Mouse (Mus musculus) adrenal gland (tissue): ENCODE results near the gene Cbfb.

Experiments
- intact Hi-C: fragments of 180-260 bp; cut with DNase I; formaldehyde crosslinking; loops from one replicate; pipeline ENCODE4 v1.15.1; 2025
- long read RNA-seq, 2 experiments: library from polyadenylated mRNA; unstranded; transcript quantifications; one replicate each; pipeline ENCODE4 v2.0.0; 2020; ENCODE audit warnings: borderline replicate concordance in 1 of 2; ENCODE audit not compliant: insufficient replicate concordance in 1 of 2

The Cbfb gene
- long read RNA-seq, experiment 1, transcript Cbfb-201 (6 exons, 2,883 nt), result minor isoform, 11 of 40 reads
- long read RNA-seq, experiment 1, transcript Cbfb-202 (6 exons, 2,891 nt), result major isoform, 22 of 40 reads
- long read RNA-seq, experiment 1, partial matches to known transcripts, result 3 of 40 reads
- long read RNA-seq, experiment 1, other reads (novel, unspliced or antisense), result 2 of 40 reads
- long read RNA-seq, experiment 2, transcript Cbfb-201 (6 exons, 2,883 nt), result minor isoform, 18 of 72 reads
- long read RNA-seq, experiment 2, transcript Cbfb-202 (6 exons, 2,891 nt), result major isoform, 30 of 72 reads
- long read RNA-seq, experiment 2, partial matches to known transcripts, result 13 of 72 reads
- long read RNA-seq, experiment 2, other reads (novel, unspliced or antisense), result 8 of 72 reads

DNA sequence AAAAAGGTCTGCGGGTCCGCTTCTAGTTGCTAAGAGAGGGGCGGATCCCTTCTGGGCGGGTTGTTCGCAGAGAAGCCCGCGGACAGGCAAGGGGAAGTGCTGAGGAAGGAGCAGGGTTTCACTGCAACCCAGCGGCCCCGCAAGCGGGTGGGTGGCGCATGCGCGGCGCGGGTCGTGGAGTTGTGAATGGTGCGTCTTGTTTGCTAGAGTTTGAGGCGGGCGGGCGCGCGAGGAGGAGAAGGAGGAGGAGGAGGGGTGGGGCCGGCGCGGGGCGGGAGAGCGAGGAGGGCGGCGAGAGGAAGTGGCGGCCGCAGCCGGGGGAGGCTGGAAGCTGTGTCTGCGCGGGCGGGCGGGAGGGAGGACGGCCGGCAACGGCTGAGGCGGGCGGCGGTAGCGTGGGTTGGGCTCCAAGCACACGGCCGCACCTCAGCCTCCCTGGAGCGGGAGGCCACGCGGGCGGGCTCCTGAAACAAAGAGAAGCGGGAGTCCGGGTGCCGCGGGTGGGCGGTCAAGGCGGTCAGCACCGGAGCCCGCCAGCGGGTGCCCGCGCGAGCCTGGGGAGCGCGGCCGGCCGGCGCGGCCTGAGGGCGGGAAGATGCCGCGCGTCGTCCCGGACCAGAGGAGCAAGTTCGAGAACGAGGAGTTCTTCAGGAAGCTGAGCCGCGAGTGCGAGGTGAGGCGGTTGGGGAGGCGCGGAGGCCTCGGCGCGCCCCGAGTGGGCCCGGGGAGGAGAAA, at the start of gene Cbfb:
TSS of gene Cbfb (plus strand) at position 294 of the 735 bp plus-strand sequence.
- intact Hi-C loops, result no loop called here

DNA sequence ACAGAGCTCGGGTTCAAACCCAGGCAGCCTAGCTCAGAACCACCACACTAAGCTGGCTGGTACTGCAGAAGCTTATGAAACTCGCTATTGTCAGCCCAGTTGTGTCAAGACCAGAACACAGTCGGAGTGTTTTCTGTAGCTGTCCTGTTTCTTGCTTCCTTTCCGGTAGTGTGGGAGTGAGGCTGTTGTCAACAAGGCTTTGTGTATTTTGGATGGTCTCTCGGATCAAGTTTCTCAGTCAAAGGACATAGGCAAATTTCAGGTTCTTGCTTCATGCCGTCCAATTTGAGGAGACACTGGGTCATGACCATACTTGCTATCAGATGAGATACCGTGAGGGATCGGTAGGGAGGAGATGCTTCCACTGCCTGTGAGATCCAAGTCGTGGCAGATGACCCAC, 40.6 kb upstream of the Cbfb start:
- intact Hi-C loops, result no loop called here

DNA sequence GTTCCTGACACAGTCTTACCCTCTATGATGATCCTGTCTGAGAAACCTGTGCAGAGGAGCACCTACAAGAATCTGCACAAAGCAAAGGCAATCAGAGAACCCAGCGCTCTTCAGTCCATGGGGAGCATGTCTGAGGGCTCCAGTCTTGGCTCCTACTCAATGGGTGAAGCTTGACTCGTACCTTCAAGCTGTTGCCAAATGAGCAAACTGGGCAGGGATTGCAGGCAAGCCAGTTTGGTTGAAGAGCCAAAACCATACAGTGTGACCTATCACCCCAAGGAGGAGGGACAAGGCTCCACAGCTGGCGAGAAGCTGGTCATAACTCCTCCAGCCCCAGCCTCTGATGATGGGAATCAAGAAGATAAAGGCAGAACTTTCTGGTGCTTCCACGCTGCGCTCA, 39.0 kb upstream of the Cbfb start, which contains the start of gene Ces4a:
TSS of gene Ces4a (plus strand) at position 292 of the 400 bp plus-strand sequence.
- intact Hi-C loops, result no loop called here

DNA sequence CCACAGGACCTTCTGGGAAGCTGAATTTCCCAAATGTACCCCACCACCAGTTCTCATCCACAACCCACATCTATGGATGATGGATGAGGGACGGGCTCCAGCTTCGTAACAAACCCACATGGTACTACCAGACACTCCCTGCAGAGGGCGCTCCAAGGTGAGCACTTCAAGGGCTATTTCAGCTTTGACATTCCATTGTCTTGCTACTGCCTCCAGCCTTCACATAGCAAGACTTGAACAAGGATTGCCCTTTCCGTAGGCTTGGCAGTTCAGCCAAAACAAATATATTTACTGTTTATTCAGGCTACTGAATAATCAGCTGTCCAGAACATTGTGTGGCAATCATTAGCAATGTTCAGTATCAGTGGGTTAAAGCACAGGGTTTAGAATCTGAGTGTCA, 32.1 kb upstream of the Cbfb start:
- intact Hi-C loops, result loop anchor here (5.0 kb wide), 1 partner anchor 79 kb away; no protein-coding TSS in a partner anchor

DNA sequence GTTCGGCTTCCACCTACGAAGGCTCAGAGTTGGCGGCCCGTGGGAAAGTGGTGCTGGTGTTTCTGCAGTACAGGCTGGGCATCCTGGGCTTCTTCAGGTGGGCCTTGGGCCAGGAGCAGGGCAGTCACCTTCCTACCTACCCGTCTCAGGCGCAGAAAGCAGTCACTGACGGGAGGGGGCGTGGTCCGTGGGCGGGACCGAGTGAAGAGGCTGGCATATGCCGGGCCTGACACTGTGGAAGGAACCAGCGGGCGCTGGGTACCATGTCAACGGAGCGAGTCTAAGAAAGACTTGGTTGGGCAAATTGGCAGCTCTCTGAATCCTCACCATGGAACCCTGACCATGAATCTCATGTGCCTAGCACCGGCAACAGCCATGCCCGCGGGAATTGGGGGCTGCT, 28.1 kb upstream of the Cbfb start:
- intact Hi-C loops, result no loop called here

DNA sequence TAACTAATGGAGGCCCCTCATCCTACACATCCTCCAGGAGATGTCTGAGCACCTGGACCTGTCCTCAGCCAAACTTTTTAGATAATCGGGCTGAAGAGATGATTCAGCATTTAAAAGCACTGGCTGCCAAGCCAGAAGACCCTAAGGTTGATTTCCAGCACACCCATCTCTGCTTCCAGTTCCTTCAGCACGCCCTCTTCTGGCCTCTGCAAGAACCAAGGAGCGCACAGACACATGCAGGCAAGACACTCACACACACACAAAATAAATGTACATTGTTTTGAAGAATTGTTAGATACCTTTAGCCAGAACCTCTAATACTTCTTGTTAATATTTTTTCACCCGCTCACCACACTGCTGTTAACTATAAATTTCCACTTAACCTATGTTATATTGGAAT, 18.8 kb upstream of the Cbfb start:
- intact Hi-C loops, result no loop called here

DNA sequence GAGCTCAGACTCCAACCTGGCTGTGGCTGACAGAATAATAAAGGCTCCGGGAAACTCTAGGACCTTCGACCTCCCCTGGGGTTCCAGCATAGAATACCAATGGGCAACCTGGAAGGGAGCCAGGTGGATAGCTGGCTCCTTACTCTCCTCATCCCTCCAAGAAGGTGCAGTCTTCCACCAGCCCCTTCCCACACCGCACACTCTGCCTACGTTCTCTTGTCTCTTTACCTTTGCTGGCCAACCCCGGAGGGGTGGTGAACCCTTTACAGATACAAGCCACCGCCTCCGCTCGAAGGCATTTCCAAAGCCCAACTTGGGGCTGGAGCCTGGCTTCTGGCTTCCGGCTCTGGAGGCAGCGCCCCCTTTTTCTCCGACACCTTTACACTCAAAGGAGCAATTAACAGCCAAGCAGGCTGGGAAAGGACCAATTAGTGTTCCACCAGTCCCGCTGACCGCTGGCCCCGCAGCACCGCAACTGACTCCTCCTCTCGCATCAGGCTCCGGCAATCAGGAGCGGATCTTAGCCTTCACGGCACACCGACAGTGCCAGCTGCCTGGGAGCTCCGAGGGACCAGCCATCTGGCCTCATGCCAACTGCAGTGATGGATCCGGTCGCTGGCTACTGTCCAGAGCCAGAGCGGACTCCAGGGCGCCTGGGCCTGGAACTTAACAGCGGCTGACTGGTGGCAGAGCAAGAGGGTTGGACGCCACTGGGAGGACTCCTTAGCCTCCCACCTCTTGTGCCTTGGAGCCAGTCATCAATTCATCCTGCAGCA, 17.7 kb upstream of the Cbfb start:
- intact Hi-C loops, result no loop called here

DNA sequence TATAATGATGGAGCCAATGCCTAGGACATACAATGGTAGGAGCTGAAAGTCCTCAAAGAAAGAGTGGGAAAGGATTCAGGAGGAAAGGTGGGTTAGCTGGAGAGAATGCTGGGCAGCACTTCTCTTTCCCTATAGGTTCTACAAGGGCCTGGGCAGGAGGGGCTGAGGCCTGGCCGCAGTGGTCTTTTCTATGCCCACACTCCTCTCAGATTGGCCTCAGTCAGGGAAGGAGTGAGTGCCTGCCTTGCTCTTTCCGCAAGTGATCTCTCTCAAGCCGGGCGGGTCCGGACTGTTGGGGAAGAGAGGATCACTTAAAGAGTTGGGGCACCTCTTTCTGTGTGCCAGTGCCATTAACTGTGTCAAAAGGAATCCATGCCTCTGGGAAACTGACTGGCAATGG, 16.2 kb upstream of the Cbfb start:
- intact Hi-C loops, result no loop called here

DNA sequence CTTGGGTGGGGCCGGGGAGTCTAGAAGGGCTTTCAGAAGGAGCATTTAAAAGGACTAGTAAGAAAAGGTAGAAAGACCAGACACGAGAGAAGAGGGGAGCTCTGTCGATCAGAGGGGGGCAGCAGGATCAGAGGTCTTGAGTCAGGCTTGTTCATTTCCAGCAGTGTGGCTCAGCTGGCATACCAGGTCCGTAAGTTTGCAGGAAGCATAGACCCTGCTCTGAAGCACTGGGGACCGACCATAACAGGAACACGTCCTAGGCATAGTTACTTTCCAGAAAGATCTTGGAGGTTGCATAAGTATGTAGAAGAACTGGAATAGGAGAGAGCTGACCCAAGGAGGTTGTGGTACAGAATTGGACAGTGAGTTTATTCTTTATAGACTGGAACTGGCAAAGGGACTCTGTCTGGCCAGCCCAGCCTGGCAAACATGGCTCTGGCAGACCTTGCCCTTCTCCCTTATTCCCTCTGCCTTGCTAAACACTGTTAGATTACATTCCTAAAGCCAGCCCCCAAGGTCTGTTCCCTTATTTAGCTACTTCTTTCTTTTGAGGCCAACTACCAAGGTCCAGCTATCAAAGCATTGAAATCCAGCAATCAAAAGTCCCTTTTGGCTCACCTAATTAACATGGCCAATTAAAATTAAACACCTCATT, 15.3 kb upstream of the Cbfb start:
- intact Hi-C loops, result loop anchor here (5.0 kb wide), 1 partner anchor 62 kb away; no protein-coding TSS in a partner anchor

DNA sequence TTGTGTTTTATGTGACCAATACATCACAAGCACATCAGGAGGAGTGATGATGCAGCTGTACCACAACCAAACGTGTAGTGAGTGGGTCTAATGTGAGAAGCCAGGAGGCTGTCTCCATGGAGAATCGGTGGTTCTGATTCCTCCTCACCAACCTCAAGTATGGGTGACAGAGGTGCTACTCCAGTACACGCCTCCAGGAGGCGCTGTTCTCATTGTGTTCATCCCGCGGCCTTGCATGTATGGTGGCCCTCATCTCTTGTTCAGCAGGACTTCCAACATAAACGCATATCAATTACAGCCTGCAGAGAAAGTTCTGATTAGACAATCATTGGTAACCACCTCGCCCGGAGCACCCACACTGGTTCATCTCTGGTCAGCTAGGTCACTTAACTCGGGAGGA, 12.9 kb upstream of the Cbfb start:
- intact Hi-C loops, result loop anchor here (5.0 kb wide), 1 partner anchor 60 kb away; no protein-coding TSS in a partner anchor

DNA sequence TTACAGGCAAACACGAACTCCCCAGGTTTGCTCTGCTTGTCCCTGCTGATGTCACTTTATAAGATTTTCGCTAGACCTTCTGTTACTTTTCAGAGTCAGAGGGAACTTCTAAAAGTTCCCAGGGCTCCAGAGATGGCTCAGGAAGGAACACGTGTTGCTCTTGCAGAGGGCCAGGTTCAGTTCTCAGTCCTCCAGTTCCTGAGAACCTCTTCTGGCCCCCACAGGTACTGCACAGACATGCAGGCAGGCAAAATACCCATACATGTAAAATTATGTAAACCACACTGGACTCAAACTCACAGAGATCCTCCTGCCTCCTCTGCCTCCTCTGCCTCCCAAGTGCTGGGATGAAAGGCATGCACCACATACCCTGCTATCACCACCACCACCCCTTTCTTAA, 12.4 kb upstream of the Cbfb start:
- intact Hi-C loops, result loop anchor here (5.0 kb wide), 1 partner anchor 59 kb away; no protein-coding TSS in a partner anchor

DNA sequence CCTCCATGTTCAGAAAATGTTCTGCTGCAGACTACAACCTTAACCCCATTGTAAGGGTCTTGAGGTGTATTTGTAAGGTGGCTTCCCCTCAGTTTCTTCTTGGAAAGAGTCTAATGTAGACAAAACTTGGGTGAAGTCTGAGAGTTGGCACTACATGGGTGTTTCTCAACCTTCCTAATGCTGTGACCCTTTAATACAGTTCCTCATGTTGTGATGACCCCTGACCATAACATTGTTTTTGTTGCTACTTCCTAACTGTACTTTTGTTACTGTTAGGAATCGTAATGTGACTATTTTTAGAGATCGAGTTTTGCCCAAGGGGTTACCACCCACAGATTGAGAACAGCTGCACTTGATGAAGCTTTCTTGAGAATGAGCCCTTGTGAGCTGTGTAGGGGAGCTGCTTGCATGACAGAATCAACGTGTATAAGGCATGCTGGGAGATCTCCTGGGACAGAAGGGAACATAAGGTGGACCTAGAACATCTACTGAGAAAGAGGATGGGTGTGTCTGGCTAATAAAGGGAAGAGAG, 9.3 kb upstream of the Cbfb start:
- intact Hi-C loops, result no loop called here

DNA sequence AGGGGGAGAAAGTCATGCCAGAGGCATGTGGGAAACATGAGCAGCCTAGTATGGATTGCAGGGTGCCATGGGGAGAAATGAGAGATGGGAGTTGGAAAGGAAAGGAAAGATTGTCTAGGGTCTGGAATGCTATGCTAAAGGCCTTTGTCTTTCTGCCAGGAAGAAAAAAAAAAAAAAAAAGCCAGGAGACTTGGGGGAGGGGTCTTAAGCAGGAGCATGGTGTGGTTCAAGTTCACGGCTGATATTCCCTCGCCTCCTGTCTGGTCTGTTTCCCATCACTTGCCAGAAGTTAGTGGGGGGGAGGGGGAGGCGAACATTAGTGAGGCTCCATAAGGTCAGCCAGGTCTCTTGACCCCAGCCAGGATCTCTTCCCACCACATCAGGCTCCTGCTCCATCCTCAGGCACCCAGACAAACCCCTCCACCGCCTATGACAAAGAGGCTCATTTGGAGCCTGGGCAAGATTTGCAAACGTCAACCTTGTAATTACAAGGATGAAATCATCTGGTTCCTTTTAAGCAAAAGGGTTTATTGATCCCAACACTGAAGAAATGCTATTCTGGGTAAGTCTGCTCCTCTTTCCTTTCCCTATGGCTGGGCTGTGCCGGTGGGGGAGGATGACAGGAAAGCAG, 6.1 kb upstream of the Cbfb start:
- intact Hi-C loops, result no loop called here

DNA sequence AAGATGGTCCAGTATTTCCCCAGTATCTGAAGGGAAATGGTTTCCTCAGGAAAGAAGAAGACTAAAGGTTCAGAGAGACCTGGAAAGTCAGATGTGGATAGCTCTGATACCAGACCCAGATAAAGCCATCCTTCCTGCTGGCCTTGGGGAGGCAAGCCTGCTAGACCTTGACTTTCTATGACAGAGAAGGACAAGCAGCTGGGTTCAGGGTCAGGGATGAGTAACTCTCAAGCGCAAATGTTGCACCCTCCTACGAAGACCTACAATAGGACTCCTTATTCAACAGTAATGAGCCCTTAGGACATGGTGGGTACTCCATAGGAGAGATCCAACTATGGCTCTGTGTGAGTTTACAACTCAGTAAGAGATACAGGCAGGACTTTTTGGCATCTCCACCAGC, 5.3 kb upstream of the Cbfb start:
- intact Hi-C loops, result no loop called here

DNA sequence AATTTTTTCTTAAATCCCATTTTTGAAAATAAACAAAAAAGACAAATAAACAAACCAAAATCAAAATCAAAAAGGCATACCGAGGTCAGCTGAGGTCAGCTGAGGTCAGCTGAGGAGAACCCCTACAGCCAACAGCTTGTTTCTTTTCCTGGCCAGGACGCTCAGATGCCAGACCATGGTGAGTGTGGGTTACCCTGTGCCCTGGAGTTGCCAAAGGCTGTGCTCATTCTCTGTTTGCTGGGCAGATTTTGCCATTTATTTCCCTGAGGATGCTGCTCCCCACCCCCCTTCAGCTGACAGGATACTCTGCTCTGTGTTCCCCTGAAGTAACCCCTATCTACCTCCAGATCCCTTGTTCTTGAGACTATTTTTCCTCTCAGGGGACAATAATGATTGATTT, 3.4 kb upstream of the Cbfb start:
- intact Hi-C loops, result no loop called here

DNA sequence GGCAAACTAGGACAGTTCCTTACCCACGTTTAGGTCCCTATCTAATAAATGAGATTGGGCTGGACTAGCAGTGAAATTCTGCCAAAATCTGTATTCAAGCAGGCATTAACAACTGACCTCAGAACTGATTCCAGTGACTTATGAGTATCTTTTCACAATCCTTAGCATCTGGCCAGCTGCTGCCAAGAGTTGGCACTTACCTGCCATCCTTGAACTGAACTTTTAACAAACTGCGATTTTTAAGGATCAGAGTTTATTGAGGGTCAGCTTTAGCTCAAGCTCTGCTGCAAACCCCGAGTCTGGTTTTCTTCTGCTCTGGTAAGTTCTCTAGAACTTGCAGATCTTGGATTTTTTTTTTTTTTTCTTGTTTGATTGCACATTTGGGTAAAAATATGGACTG, 892 bp upstream of the Cbfb start:
- intact Hi-C loops, result no loop called here

DNA sequence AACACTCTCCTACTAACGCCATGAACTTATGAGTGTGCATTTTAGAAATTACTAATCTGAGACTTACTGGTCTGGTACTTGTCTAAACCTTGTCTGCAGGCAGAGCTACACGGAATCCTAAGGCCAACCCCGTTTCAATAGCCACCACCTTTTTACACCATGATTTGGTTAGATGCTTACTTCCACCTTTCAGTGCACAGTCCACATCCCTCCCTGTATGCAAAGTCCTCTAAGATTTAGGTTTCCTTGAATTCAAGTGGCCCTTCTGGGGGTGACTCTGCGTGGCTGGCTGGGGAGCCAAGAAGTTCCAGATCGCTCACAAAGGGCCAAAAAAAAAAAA, 463 bp upstream of the Cbfb start:
- intact Hi-C loops, result no loop called here

DNA sequence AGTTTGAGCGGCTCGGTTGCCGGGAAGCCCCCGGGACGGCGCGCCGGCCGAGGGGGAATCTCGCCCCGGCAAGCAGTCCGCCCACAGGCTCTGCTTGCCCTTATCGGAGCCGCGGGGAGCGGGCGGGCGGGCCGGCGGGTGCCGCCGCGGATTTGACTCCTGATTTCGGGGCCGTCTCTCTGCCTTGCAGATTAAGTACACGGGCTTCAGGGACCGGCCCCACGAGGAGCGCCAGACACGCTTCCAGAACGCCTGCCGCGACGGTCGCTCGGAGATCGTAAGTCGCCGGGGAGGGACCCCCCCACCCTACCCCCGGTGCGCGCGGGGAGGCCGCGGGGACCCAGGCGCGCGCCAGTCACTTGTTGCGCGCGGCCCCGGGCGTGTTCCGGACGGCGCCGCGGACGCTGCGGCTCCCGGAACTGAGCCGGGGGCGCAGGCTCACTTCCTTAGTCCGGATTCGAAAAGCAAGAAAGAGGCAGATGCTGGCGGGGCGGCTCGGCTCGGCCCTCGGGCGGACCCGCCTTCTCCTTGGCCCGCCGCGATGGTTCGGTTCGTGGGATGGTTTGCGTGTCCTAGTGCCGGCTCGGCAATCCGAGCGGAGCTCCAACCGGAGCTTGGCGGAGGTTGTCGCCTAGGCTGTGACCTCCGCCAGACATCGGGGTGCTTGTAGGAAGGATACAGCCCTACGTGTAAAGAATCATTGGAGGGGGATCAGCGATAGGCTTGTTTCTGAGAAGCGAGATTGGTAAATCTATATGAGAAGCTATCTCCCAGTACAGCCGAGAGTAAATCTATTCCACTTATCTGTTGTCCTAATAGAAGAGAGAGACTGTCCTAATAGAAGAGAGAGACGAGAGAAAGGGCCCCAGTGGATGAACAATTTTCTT, 885 bp downstream of the Cbfb start:
- intact Hi-C loops, result no loop called here

DNA sequence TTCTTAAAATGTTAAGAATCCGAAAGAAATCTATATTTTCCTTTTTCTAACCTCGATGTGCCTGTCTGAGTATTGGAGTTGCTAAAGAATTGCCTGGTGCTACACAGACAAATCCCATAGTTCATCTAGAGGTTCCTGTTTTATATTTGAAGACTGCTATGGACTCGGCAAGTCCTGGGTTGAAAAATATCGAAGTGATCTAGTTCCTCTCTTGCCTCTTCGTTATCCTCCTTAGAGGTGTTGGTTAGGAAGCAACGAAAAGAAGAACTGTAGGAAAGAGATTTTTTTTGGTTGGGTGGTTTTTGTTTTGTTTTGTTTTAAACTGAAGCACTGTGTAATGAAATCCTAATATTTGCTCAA, 1.5 kb downstream of the Cbfb start:
- intact Hi-C loops, result no loop called here

DNA sequence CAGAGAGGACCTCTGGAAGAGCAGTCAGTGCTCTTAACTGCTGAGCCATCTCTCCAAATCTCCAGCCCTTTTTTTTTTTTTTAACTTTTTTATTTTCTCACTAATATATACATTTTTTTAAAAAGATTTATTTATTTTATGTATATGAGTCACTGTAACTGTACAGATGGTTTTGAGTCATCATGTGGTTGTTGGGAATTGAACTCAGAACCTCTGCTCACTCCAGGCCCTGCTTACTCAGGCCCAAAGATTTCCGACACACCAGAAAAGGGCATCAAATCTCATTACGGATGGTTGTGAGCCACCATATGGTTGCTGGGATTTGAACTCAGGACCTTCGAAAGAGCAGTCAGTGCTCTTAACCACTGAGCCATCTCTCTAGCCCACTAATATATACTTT, 4.8 kb downstream of the Cbfb start:
- intact Hi-C loops, result loop anchor here (2.0 kb wide), 1 partner anchor 50 kb away; the partner anchor contains the start of gene D230025D16Rik
